Mouse (Mus musculus) lung, embryonic 14.5 days (tissue): Measurements from ENCODE around the gene Adgrl3. TPM values are rescaled to one million over a fixed set of nuclear protein-coding genes. Genes with fewer than 3 reads are reported as not detected.

Experiments used
- ATAC-seq: fragments of 200-750 bp; cut with Nextera tagmentation; 2 replicates; pipeline ENCODE4 v1.8.0; 2017; ENCODE audit warnings: mild to moderate bottlenecking, moderate TSS enrichment, moderate library complexity; ENCODE audit not compliant: insufficient read depth
- DNase-seq: peaks from one replicate; pipeline ENCODE4 v3.0.0-alpha.2; 2015
- H3K27ac ChIP-seq: fragments of 300-500 bp; sonication (generic); 2 replicates; pipeline ENCODE4 v1.5.1; 2014; ENCODE audit warnings: low read depth, mild to moderate bottlenecking, moderate library complexity
- H3K27me3 ChIP-seq: fragments of 300-500 bp; sonication (generic); 2 replicates; pipeline ENCODE4 v1.6.1; 2014; ENCODE audit warnings: low read length, control low read depth; ENCODE audit not compliant: insufficient read depth
- H3K36me3 ChIP-seq: fragments of 300-500 bp; sonication (generic); 2 replicates; pipeline ENCODE4 v1.6.1; 2014; ENCODE audit warnings: control low read depth; ENCODE audit not compliant: insufficient read depth
- H3K4me1 ChIP-seq: fragments of 300-500 bp; sonication (generic); 2 replicates; pipeline ENCODE4 v1.6.1; 2014; ENCODE audit warnings: antibody characterized with exemption, control low read depth; ENCODE audit not compliant: insufficient read depth
- H3K4me2 ChIP-seq: fragments of 300-500 bp; sonication (generic); 2 replicates; pipeline ENCODE4 v1.6.1; 2014; ENCODE audit warnings: mild to moderate bottlenecking
- H3K4me3 ChIP-seq: fragments of 300-500 bp; sonication (generic); 2 replicates; pipeline ENCODE4 v1.5.1; 2014; ENCODE audit warnings: low read depth, low read length
- H3K9ac ChIP-seq: fragments of 300-500 bp; sonication (generic); 2 replicates; pipeline ENCODE4 v1.6.1; 2014
- H3K9me3 ChIP-seq: fragments of 300-500 bp; sonication (generic); 2 replicates; pipeline ENCODE4 v1.6.1; 2016; ENCODE audit warnings: low read depth, low read length, control low read depth
- CTCF ChIP-seq: IDR thresholded peaks from 2 replicates; pipeline ENCODE4 v1.5.1; 2016; ENCODE audit warnings: antibody characterized with exemption, low read depth
- WGBS: fragments of 180-500 bp; shearing (Covaris S2); extraction: QIAGEN DNeasy Blood & Tissue Kit; methylation state at CpG from one replicate; pipeline ENCODE4 v1.1.7; 2014; 5-methylcytosine and 5-hydroxymethylcytosine counted together
- polyA plus RNA-seq: library from polyadenylated mRNA; unstranded; fragments of >200 nt; fragmentation: Nextera tagmentation; extraction: Ambion mirVana; gene quantifications from 2 replicates; pipeline ENCODE4 v1.2.1, GENCODE M21; 2014

The Adgrl3 gene
- polyA plus RNA-seq, result 19.0 and 19.6 TPM in 2 replicates

DNA sequence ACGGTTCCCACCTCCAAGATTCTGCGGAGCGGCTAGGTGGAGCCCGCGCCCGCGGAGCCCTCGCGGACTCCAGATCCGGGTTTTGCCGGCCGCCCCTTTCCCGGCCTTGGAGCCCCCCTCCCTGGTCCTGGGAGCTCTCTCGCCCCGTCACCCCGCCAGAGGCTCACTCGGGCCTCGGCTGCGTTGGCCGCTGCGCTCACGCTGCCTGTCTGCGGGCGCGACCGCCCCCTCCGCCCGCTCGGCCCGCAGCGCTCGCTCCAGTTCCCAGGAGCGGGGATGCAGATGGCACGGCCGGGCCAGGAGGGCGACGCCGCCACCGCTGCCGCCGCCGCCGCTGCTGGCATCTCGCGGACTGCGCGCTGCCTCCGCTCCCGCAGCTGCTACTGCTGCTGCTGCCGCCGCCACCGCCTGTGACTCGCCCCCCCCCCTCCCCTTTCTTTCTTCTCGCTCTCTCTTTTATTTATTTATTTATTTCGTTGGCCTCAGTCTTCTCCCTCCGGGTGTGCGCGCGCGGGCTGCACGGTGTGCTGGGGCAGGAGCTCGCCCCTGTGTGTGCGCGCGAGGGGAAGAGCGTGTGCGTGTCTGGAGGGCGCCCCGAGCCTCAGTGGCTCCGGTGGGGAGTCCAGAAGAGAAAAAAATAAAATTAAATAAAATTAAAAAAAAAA is at the start of gene Adgrl3:
Gene Adgrl3 (plus strand): TSS at position 549 of the 665 bp plus-strand sequence.
- Histone ChIP-seq H3K9me3 (no peaks in the 10 kb centered on the region), H3K4me2 (peak within 1 kb of the TSS; percentile 89), H3K9ac (peak within 1 kb of the TSS; percentile 72), H3K36me3 (no peaks in the 10 kb centered on the region), H3K4me3 (peak within 1 kb of the TSS; percentile 62), H3K27ac (peak within 1 kb of the TSS; percentile 81), H3K27me3 (peaks cover 4% of the 10 kb centered on the region; the same call in 1 of the 2 replicates), H3K4me1 (no peaks in the 10 kb centered on the region; the same call in 1 of the 2 replicates)
- DNase-seq, result peak; percentile 92
- ATAC-seq, result peak; percentile 91
- no peak for TF ChIP-seq CTCF
- under 1% methylated on average over 63 of the region's 70 CpGs for WGBS

DNA sequence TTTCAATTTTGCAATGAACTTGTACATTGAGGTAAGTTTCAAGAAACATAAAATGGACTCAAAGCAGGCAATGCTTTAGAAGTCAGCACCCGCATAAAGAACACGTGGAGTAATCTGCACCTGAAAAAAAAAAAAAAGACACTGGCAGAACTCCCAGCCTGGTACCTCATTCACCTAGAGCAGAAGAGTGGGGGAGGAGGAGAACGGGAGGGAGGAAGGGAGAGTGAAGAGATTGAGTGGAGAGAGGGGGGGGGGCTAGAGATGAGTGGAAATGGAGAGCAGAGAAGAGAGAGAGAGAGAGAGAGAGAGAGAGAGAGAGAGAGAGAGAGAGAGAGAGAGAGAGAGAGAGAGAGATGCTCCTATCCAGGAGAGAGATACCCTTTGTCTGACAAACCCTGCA is 772 bp upstream of the Adgrl3 start:
- peak; percentile 15 for DNase-seq
- Histone ChIP-seq H3K9ac (peak overlapping the region; percentile 72; the same call in 1 of the 2 replicates), H3K4me3 (peak overlapping the region; percentile 62), H3K9me3 (no peaks in the 10 kb centered on the region), H3K27me3 (peaks cover 4% of the 10 kb centered on the region; the same call in 1 of the 2 replicates), H3K27ac (peak overlapping the region; percentile 81; the same call in 1 of the 2 replicates), H3K4me2 (peak overlapping the region; percentile 89), H3K36me3 (no peaks in the 10 kb centered on the region), H3K4me1 (no peaks in the 10 kb centered on the region; the same call in 1 of the 2 replicates)
- TF ChIP-seq CTCF, result no peak
- ATAC-seq, result peak; percentile 11
- 4% methylated on average over 3 of the region's 3 CpGs for WGBS

DNA sequence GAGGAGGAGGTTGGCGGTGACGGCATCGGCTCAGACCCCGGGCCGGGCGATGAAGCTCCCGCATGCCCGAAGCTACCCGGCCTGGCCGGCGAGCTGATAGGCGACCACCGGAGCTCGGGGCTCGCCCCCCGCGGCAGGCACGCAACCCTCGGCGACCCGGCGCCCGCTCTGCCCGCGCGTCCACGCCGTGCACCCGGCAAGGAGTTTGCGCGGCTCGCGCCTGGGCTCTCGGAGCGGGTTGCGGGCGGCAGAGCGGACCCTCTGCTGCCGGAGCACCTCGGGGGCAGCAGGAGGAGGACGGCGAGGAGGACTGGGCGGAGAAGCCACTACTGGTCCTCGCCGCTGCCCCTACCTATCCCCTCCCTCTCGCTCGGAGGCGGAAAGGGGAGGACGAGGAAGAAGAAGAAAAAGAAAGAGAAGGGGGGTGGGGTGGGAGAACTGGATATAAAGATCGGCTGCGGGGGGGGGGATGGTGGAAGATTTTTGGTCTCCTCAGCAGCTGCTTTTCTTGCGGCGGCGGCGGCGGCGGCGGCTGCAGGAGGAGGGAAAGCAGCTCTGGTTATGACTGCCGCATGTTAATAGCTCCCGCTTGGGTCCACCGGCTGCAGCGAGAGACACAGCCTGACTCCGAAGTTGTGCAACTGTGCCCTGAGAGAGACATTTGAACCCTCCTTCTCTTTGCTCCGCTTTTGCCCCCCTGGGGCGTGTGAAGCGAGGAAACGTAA is 505 bp downstream of the Adgrl3 start:
- WGBS, result under 1% methylated on average over 64 of the region's 67 CpGs
- no peak for TF ChIP-seq CTCF

DNA sequence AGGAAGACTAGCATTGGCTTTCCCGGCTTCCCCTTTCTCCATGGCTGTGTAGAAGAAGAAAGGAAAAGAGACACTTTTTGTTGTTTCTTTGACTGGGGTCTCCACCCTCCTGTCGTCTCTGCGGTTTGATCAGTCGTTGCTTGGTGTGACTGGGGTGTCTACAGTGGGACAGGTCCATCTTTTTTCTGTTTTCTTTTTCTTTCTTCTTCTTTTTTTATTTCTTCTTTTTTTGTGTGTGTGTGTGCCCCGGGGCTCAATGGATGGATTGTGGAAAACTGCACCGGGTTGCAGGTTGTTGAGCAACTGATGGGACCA is 1.0 kb downstream of the Adgrl3 start:
- WGBS, result 0% methylated on average over 6 of the region's 6 CpGs
- peak; percentile 6; the same call in 1 of the 2 replicates for ATAC-seq
- peak overlapping the region; percentile 72 for H3K9ac ChIP-seq

More for the DNA sequence above, 505 bp downstream of the Adgrl3 start:
- DNase-seq, result peak; percentile 82
- H3K4me2 ChIP-seq, result peak overlapping the region; percentile 89
- no peaks in the 10 kb centered on the region for H3K36me3 ChIP-seq
- ATAC-seq, result peak; percentile 35
- peak overlapping the region; percentile 62 for H3K4me3 ChIP-seq
- H3K27me3 ChIP-seq, result peaks cover 4% of the 10 kb centered on the region; the same call in 1 of the 2 replicates
- H3K4me1 ChIP-seq, result no peaks in the 10 kb centered on the region; the same call in 1 of the 2 replicates
- peak overlapping the region; percentile 72 for H3K9ac ChIP-seq
- H3K27ac ChIP-seq, result peak overlapping the region; percentile 81
- H3K9me3 ChIP-seq, result no peaks in the 10 kb centered on the region

DNA sequence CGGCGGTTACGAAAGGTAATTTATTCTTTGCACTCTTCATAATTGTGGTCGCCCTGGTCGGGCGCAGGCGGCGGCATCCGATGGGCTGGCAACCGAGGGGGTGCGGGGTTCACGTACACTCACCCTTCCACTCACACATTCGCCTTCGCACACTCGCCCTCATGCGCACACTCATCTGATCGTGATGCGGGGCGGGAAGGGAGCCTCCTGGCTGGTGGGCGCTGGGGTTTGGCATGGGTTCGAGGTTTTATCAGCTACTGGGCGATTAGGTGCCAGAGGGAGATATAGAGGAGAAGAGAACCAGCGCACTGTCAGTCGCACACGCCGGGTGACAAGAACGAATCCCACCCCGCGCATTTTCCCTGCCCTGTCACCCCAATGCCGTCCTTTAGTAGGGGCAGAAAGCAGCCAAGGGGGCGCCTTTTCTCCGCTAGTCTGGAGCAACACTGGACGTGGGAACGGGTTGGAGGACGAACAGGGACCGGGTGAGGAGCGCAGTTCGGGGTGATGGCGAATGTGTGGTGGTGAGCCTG is 1.5 kb downstream of the Adgrl3 start:
- no peak for ATAC-seq
- H3K4me3 ChIP-seq, result peak overlapping the region; percentile 62
- H3K27me3 ChIP-seq, result peaks cover 4% of the 10 kb centered on the region; the same call in 1 of the 2 replicates
- H3K9ac ChIP-seq, result peak overlapping the region; percentile 72
- TF ChIP-seq CTCF, result 0 out of 2 replicates have a peak, but pooled peaks have one; percentile 7
- WGBS, result 1% methylated on average over 39 of the region's 39 CpGs
- H3K36me3 ChIP-seq, result no peaks in the 10 kb centered on the region
- H3K4me1 ChIP-seq, result no peaks in the 10 kb centered on the region; the same call in 1 of the 2 replicates
- peak; percentile 64 for DNase-seq
- peak overlapping the region; percentile 81; the same call in 1 of the 2 replicates for H3K27ac ChIP-seq
- H3K4me2 ChIP-seq, result peak overlapping the region; percentile 89
- no peaks in the 10 kb centered on the region for H3K9me3 ChIP-seq

More for the DNA sequence above, 1.0 kb downstream of the Adgrl3 start:
- Histone ChIP-seq H3K36me3 (no peaks in the 10 kb centered on the region), H3K4me2 (peak overlapping the region; percentile 89), H3K27ac (peak overlapping the region; percentile 81), H3K27me3 (peaks cover 4% of the 10 kb centered on the region; the same call in 1 of the 2 replicates), H3K4me1 (no peaks in the 10 kb centered on the region; the same call in 1 of the 2 replicates), H3K4me3 (peak overlapping the region; percentile 62), H3K9me3 (no peaks in the 10 kb centered on the region)
- DNase-seq, result peak; percentile 26
- no peak for TF ChIP-seq CTCF

DNA sequence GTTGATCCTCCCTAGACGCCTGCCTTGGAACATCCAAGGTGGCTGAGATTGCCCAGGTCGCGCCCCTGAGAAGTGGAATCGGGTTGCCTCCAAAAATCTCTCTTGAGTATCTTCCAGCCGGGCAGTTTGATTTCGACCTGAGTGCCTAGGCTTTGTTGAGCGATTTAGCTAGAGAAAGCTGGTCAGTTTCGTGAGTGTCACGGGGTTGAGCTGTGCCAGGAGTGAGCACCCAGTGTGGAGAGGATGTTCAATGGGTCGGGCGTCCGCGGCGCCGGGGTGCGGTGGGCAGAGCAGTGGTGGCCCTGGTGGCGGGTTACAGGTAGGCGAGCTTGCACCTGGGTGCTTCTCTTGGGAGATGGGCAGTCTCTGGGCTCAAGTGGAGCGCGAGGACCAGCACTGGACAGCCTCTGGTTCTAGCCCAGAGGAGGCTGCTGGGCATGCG is 1.9 kb downstream of the Adgrl3 start:
- no peak for DNase-seq
- H3K27me3 ChIP-seq, result peaks cover 4% of the 10 kb centered on the region; the same call in 1 of the 2 replicates

More for the DNA sequence above, 1.9 kb downstream of the Adgrl3 start:
- no peaks in the 10 kb centered on the region for H3K36me3 ChIP-seq
- H3K4me2 ChIP-seq, result peak overlapping the region; percentile 89
- WGBS, result 1% methylated on average over 21 of the region's 21 CpGs
- H3K4me3 ChIP-seq, result peak overlapping the region; percentile 62
- no peak for TF ChIP-seq CTCF
- peak overlapping the region; percentile 72 for H3K9ac ChIP-seq
- no peaks in the 10 kb centered on the region; the same call in 1 of the 2 replicates for H3K4me1 ChIP-seq
- no peaks in the 10 kb centered on the region for H3K9me3 ChIP-seq
- no peak overlapping the region for H3K27ac ChIP-seq
- ATAC-seq, result no peak
